Mouse (Mus musculus) limb, embryonic 11.5 days (tissue): ENCODE measurements at regions not wholly inside any gene's neighbourhood (a gene's known extent, or its start where the extent isn't known, plus 50 kb on each side); places are given as distances from the start of the nearest gene placed in this dataset.
A peak's percentile ranks its signal among the peaks of the same experiment; 100 is the strongest.

ENCODE experiments used
- ATAC-seq: fragments of 200-750 bp; cut with Nextera tagmentation; 2 replicates; pipeline ENCODE4 v1.8.0; 2017; ENCODE audit warnings: low read depth; ENCODE audit not compliant: insufficient number of reproducible peaks, low FRiP score, low TSS enrichment
- DNase-seq: peaks from one replicate; pipeline ENCODE4 v3.0.0-alpha.2; 2015; ENCODE audit warnings: low spot score
- H3K27ac ChIP-seq: fragments of 300-500 bp; sonication (generic); replicated peaks from 2 replicates; pipeline ENCODE4 v1.5.1; 2014; ENCODE audit warnings: low read depth, mild to moderate bottlenecking, low read length
- H3K27me3 ChIP-seq: fragments of 300-500 bp; sonication (generic); 2 replicates; pipeline ENCODE4 v1.6.1; 2014; ENCODE audit warnings: mild to moderate bottlenecking, low read length, mixed read lengths; ENCODE audit not compliant: control insufficient read depth, insufficient read depth
- H3K36me3 ChIP-seq: fragments of 300-500 bp; sonication (generic); 2 replicates; pipeline ENCODE4 v1.6.1; 2014; ENCODE audit warnings: mild to moderate bottlenecking, low read length, moderate library complexity, mixed read lengths; ENCODE audit not compliant: control insufficient read depth, insufficient read depth
- H3K4me1 ChIP-seq: fragments of 300-500 bp; sonication (generic); 2 replicates; pipeline ENCODE4 v1.6.1; 2014; ENCODE audit warnings: low read length, mixed read lengths; ENCODE audit not compliant: control insufficient read depth, insufficient read depth
- H3K4me2 ChIP-seq: fragments of 300-500 bp; sonication (generic); 2 replicates; pipeline ENCODE4 v1.6.1; 2014; ENCODE audit warnings: low read depth, mild to moderate bottlenecking, moderate library complexity; ENCODE audit not compliant: severe bottlenecking
- H3K4me3 ChIP-seq: fragments of 300-500 bp; sonication (generic); 2 replicates; pipeline ENCODE4 v1.5.1; 2014; ENCODE audit warnings: low read depth, low read length
- H3K9ac ChIP-seq: fragments of 300-500 bp; sonication (generic); 2 replicates; pipeline ENCODE4 v1.6.1; 2014; ENCODE audit warnings: mild to moderate bottlenecking, low read length
- H3K9me3 ChIP-seq: fragments of 300-500 bp; sonication (generic); 2 replicates; pipeline ENCODE4 v1.6.1; 2016; ENCODE audit warnings: low read length; ENCODE audit not compliant: control insufficient read depth
- WGBS: fragments of 180-500 bp; shearing (Covaris S2); extraction: QIAGEN DNeasy Blood & Tissue Kit; methylation state at CpG from one replicate; pipeline ENCODE4 v1.1.7; 2014; 5-methylcytosine and 5-hydroxymethylcytosine counted together

- 81% methylated on average over 2 of the region's 2 CpGs for WGBS
- no peaks in the 10 kb centered on the region for H3K36me3 ChIP-seq
- ATAC-seq, result no peak
Measured at GRCm38 (mm10) chr6:20982931-20983330, 232.4 kb upstream of the Kcnd2 start.

DNA sequence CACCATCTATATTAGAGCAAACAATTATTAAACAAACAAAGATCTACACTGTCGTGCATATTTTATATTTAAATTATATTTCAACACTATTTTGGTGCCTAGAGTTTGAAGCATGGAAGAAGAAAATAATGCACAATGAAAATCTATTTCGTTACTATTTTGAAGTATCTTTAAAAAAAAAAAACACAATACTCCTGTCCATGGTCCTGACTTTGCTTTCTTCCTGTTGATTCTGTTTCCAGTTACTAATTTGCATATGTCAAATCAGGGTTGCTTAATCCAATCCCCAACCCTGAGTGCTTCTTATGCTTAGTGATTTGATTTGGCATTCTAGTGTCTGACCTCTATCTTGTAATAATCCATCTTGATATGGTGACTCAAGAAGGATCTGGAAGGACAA, 210.2 kb upstream of the Kcnd2 start:
- Histone ChIP-seq H3K36me3 (no peaks in the 10 kb centered on the region), H3K27me3 (no peaks in the 10 kb centered on the region), H3K4me1 (no peaks in the 10 kb centered on the region), H3K4me3 (no peak overlapping the region), H3K9me3 (no peaks in the 10 kb centered on the region), H3K9ac (no peak overlapping the region), H3K27ac (no peak overlapping the region), H3K4me2 (no peak overlapping the region)
- DNase-seq (no peak), ATAC-seq (no peak)
- WGBS, result 59% methylated on average over 2 of the region's 2 CpGs

More at GRCm38 (mm10) chr6:20982931-20983330, 232.4 kb upstream of the Kcnd2 start:
- Histone ChIP-seq H3K4me1 (no peaks in the 10 kb centered on the region), H3K27me3 (no peaks in the 10 kb centered on the region), H3K9ac (no peak overlapping the region), H3K9me3 (no peaks in the 10 kb centered on the region), H3K4me3 (no peak overlapping the region), H3K4me2 (no peak overlapping the region), H3K27ac (no peak overlapping the region)
- no peak for DNase-seq

DNA sequence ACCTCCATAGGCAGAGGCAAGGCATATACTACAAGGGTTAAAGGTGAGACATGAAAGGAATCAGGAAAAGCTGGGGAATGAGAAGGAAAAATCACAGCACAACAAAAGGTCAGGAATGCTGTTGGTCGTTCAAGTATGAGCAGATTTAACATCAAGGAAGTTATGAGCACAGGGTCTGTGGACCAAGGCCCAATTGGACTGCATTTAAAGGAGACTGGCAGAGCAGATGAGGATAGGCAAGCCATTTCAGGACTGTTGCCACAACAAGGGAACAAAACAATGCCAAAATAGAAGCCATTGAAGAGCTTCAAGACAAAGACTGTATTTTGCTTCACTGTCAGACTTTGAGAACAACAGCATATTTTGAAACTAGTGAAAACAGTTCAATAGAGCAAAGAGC, 167.4 kb upstream of the Kcnd2 start:
- no peaks in the 10 kb centered on the region for H3K36me3 ChIP-seq
- no peaks in the 10 kb centered on the region for H3K4me1 ChIP-seq
- no peak for ATAC-seq
- no peak overlapping the region for H3K9ac ChIP-seq
- H3K4me3 ChIP-seq, result no peak overlapping the region
- no peaks in the 10 kb centered on the region for H3K9me3 ChIP-seq
- no peak overlapping the region for H3K27ac ChIP-seq
- WGBS, result 72% methylated on average over 1 of the region's 1 CpGs
- no peak for DNase-seq
- H3K4me2 ChIP-seq, result no peak overlapping the region
- H3K27me3 ChIP-seq, result no peaks in the 10 kb centered on the region

DNA sequence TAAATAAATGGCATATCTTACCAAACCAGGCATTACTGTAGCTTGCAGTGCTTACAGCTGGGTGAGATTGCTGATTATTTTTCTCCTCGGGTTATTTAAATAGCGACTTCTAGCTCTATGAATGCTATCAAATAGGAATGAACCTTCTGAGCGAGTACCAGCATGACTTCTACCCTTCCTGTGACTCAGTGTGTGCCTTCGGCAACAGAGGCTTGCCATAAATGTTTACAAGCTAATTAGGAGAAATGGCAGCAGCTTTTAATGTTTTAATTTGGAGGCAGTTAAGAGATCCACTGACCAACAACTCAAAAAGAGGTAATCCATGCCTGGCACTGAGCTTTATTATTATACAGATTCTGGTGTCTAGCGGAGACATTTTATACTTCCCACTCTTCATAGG, 122.3 kb upstream of the Kcnd2 start:
- Histone ChIP-seq H3K4me2 (no peak overlapping the region), H3K9ac (no peak overlapping the region), H3K36me3 (no peaks in the 10 kb centered on the region), H3K4me1 (no peaks in the 10 kb centered on the region), H3K9me3 (no peaks in the 10 kb centered on the region), H3K27me3 (no peaks in the 10 kb centered on the region), H3K27ac (no peak overlapping the region), H3K4me3 (no peak overlapping the region)
- DNase-seq (peak; percentile 28), ATAC-seq (0 out of 2 replicates have a peak, but pooled peaks have one; percentile 60)
- 30% methylated on average over 5 of the region's 5 CpGs for WGBS

DNA sequence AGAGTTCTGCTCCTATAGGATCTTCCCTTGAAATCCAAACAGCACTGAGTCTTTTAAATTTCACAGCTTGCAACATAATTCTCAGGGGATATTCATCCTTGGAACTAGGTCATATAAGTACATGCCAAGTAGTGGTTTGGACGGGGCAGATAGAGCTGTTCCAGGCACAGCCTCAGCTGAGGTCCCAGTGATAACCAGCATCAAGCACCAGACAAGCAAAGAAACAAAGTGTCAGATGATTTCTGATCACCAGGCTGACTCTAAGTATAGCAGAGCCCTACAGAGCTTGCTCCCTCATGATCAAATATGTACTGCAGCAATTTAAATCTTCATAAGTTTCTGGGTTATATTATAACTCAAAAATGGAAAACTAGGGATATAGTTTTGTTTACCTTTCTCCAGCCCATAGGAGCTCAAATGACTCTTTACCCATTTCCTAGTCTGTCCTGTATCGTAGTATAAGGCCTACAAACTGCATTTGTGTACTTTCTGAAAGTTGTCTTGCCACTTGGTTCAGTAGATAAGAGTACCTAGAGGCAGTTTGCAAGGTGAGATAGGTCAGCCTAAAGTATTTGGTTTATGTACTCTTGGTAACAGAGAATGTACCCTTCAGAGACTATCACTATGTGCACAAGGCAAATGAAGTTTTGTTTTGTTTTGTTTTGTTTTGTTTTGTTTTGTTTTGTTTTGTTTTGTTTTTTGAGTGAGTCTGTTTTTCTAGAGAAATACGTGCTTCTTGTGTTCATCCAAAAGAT, 103.9 kb upstream of the Kcnd2 start:
- H3K4me1 ChIP-seq, result no peaks in the 10 kb centered on the region
- no peak overlapping the region for H3K9ac ChIP-seq
- no peak overlapping the region for H3K27ac ChIP-seq
- H3K4me2 ChIP-seq, result no peak overlapping the region
- H3K9me3 ChIP-seq, result no peaks in the 10 kb centered on the region
- H3K27me3 ChIP-seq, result no peaks in the 10 kb centered on the region
- 84% methylated on average over 3 of the region's 3 CpGs for WGBS
- no peaks in the 10 kb centered on the region for H3K36me3 ChIP-seq
- ATAC-seq (no peak), DNase-seq (no peak)
- no peak overlapping the region for H3K4me3 ChIP-seq

DNA sequence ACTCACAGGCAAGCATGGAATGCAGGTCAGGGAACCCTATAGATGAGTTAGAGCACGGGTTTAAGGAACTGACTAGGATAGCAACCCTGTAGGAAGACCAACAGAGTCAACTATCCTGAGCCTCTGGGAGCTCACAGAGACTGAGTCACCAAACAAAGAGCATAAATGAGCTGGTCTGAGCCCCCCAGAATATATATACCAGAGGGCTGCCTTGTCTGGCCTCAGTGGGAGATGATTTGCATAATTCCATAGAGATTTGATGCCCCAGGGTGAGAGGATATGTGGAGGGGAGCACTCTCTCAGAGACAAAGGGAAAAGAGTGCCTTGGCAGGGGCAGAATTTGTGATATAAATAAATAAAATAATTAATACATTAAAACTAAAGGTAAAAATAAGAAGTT, 93.2 kb upstream of the Kcnd2 start:
- no peak for ATAC-seq
- Histone ChIP-seq H3K4me3 (no peak overlapping the region), H3K27me3 (no peaks in the 10 kb centered on the region), H3K36me3 (no peaks in the 10 kb centered on the region), H3K9ac (no peak overlapping the region), H3K9me3 (no peaks in the 10 kb centered on the region), H3K4me1 (no peaks in the 10 kb centered on the region), H3K27ac (no peak overlapping the region), H3K4me2 (no peak overlapping the region)
- WGBS, result 49% methylated on average over 1 of the region's 1 CpGs
- no peak for DNase-seq

DNA sequence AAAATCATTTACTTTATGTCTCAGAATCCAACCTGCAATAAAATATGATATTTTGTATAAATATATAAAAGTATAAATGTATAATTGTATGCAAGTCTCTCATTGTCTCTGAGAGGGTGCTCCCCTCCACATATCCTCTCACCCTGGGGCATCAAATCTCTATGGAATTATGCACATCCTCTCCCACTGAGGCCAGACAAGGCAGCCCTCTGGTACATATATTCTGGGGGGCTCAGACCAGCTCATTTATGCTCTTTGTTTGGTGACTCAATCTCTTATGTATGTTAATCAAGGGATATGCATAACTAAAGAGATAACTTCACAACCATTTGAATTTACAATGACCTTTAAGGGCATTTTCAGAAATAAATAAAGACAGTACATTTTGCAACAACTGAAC, 92.5 kb upstream of the Kcnd2 start:
- H3K9ac ChIP-seq, result no peak overlapping the region
- no peak overlapping the region for H3K27ac ChIP-seq
- H3K4me1 ChIP-seq, result no peaks in the 10 kb centered on the region
- no peaks in the 10 kb centered on the region for H3K27me3 ChIP-seq
- no peak overlapping the region for H3K4me3 ChIP-seq
- no peak overlapping the region for H3K4me2 ChIP-seq
- no peaks in the 10 kb centered on the region for H3K9me3 ChIP-seq
- DNase-seq (no peak), ATAC-seq (no peak)
- no peaks in the 10 kb centered on the region for H3K36me3 ChIP-seq
